Mouse (Mus musculus) cerebral cortex, adult 2 months (tissue): ENCODE data around the gene Zfp428.

Source experiments
- WGBS: fragments of 180-500 bp; shearing (Covaris S2); methylation state at CpG from one replicate; pipeline ENCODE4 v1.1.7; 2018; 5-methylcytosine and 5-hydroxymethylcytosine counted together

Gene Zfp428

DNA sequence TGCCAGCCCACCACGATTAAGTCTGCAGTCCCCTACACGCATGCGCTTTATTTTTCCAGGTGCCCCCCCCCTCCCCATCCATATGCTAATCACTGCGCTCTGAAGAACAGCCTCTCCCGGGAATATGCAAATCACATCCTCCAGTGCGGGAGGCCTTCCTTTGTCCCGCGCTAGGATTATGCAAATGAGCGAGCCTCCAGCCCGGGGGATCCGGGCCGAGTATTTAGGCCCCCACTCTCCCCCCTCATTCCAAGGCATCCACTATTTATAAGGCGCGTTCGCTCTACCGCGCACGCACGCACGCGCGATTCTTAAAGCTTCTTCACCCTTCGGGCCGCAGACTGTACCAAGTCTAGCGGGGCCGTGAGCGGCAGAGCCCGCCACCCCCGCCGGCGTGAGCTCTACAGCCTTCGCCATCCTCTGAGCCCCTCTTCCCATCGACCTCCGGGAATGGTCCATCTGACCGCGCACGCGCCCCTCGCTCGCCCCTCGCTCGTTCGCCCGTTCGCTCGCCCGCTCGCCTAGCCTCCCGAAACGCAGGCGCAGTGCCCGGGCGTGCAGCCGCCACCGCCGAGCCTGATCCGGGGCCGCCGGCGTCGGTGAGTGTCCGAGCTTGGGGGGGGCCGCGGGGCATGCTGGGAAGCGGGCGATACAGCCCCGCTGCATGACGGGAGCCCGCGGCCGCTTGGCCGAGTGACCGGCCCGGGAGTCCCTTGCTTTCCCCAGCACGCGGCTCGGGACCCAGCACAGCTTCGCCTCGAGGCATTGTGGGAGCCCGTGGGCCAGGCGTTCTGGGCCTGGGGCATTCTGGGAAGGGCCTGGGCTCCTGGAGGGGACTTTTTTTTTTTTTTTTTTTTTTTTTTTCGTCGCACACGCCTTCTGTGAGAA, at the start of gene Zfp428:
Zfp428 (plus strand) TSS at position 169 of the 888 bp plus-strand sequence.
- under 1% methylated on average over 84 of the region's 84 CpGs for WGBS

DNA sequence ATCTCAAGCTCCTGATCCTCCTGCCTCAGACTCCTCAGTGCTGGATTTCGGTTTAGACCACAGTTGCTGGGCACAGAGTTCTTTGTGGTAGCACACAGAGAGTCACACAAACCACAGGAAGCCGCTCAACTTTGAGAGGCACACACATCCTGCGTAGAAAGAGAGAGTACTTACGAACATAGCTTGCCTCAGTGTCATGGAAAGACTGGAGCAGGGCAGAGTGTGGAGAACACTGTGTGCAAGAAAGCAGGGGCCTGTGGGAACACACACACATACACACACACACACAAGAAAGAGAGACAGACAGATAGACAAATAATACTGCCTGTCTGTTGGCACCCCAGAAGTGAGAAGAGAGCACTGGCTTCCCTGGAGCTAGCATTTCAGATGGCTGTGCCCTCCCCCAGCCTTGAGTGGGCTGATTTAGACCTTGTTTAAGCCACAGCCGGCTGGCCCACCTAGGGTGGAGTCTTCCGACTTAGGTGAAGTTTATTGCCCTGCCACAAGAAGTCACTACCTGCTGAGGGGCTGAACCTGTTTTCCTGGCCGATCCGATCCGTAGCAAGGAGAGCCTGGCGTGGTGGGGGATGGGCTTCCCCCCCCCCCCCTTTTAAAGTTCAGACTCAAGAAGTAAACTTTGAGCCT, 49.0 kb upstream of the Zfp428 start:
- WGBS, result 59% methylated on average over 10 of the region's 10 CpGs

DNA sequence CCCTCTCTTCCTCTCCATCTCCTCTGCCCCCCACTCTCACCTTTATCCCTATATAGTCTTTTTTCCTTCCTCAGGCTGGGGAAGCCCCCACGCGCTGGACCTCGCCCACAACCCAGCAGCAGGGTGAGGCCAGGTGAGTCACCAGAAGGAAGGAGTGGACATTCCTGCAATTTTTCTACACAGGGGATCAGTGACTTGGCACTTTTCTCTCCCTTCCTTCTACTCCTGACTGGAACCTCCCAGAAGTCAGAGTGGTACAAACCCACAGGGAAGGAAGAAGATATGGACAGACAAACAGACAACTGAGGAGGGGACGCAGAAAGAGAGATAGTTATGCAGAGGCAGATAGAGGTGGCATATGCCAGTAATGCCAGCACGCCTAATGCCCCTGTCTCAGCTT, 47.4 kb upstream of the Zfp428 start:
- 79% methylated on average over 5 of the region's 5 CpGs for WGBS

DNA sequence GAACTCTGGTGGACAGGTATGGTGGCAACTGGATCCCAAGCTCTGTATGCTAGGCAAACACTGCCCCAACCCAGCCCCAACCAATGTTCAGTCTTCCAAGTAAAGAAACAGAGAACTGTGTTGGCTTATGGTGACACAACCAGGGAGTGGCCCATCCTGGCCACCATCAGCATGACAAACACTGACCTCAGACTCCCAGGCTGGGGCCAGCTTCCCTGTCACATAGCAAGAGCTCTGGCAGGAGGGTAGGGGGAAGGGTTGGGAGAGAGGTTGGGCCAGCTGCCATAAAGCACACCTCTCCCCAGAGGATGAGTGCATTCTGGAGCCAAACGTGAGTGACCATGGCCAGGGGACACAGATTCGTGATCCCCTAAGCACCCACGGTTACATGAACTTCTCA, 47.0 kb upstream of the Zfp428 start:
- 56% methylated on average over 3 of the region's 3 CpGs for WGBS

DNA sequence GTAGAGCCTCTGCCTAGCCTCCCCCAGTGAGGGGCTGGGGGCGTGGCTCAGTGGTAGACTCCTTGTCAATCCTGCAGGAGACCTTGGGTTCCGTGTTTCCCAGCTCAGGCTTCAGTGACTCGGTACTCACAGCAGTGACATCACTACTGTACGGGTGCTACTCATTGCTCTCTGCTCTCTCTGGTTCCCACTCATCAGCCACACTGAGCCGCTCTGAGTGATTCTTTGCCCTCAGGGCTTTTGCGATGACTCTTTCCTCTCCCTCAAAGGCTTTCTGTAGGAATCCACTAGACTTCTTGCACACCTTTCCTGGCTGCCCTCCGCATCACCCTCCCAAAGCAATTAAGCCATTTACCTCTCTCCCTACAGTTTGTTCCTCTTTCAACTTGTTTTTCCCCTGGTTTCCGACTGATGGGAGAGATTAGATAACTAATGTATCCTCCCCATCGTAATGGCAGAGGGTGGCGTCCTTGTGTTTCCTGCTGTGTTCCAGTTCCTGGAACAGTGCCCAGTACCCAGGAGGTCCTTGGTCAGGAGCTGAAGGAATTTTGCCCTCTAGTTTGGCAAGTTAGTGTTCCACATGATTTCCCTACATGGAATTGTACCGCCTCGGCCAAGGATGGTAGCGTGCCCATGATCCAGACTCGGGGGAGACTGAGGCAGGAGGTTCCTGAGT, 45.3 kb upstream of the Zfp428 start:
- 52% methylated on average over 14 of the region's 14 CpGs for WGBS

DNA sequence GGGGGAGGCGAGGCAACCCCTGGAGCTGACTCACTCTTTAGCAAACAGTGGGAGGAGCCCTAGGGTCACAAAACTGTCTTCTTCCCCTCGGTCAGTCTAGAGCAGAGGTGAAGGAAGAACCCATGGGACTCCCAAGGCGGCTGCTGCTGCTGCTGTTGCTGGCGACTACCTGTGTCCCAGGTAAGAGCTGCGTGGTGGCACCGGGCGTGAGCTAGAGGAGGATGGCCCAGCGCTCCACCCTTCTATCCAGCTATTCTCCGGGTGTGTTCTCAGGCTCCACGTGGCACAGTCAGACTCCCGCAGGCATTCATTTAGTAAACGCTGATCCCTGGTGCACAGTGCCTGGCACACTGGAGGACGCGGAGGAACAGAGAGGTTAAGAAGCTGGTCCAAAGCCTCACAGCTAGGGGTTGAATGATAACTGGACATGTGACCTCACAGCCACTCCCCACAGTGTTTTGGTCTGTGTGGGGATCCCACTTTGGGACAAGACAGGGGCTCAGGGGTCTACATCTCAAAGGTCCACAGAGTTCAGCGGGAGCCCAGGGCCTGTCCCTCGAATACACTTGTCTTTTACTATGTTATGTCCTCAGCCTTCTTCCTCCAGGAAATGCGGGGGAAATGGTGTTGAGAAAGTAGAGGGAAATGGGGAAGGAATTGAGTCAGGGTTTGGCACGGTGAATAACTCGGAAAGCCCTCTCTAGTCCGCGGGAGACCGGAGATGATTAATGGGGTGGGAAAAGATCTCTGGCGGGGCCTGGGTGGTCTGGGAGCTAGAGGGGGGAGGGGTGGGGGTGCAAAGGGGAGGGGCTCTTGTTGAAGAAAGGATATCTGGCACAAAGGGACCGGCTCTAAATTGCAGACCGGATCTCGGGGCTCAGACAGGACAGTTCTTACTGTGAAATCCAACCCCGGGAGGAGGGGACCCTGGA, 44.2 kb upstream of the Zfp428 start, which contains the start of gene Plaur:
Plaur (plus strand) TSS at position 97 of the 932 bp plus-strand sequence.
- WGBS, result 7% methylated on average over 27 of the region's 27 CpGs

DNA sequence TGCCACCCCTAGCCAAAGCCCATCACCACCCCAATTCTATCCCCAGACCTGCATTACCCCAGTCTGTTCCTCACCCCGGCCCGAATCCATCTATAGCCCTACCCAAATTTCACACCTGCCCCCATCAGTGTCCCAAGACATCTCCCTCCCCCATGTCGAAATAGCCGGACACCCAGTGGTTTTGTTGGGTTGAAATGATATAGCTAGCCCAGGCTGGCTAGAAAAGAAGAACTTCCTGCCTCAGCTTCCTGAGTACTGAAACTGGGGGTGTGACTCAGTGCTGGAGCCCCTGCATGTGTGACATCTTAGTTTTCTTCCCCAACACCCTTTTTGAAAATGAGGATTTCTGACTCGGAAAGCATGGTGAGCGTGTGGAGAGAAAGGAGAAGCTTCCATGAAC, 40.0 kb upstream of the Zfp428 start:
- 86% methylated on average over 6 of the region's 6 CpGs for WGBS

DNA sequence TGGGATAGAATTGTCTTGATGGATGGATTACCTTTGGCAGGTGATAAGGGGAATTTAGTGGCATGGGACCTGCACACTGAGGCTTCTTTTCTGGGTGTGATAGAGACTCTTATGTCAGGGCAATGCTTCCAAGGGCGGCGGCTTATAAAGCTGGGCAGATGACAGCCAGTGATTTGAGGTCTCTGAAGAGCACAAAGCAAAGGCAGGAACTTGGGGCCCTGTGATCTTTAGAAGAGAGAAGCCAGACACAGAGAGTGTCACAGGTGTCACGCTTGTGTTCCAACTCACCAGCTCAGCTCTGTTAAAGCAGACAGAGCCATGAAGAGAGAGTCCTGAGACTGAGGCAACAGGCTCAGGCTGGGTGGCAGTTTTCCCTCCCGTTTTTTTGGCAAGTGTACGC, 38.9 kb upstream of the Zfp428 start:
- WGBS, result 84% methylated on average over 5 of the region's 5 CpGs

DNA sequence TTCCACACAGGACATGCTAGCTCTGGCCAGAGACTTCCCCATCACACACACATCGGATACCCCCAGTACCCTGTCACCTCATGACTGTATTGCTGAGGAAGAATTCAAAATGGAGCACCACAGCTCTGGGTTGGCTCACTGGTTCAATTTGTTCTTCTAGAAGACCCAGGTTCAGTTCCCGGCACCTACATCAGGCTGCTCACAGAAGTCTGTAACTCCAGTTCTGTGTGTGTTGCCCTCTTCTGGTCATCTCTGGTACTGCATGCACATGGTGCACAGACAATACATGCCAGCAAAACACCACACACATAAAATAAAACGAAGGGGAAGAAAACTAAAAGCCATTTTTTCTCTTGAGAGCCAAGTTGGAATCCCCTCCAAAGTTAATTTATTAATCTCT, 37.7 kb upstream of the Zfp428 start:
- 83% methylated on average over 3 of the region's 3 CpGs for WGBS

DNA sequence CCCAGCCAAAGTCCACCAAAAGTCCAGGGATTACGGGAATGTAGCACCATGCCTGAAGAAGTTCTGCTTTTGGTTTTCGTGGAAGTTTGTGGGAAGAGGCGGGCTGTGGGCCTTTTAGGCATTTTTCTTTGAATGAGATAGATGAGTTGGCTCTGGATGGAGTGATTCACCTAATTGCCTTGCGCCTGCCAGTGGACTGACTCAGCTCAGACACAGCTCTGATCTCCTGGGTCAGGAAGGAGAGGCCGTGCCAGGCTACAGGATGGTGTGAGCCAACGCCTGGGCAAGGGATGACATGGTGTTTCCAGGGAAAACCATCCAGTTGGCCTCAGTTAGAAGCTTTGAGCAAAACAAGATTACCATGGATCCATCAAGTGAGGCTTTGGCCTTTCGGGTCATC, 36.5 kb upstream of the Zfp428 start:
- 89% methylated on average over 7 of the region's 7 CpGs for WGBS

DNA sequence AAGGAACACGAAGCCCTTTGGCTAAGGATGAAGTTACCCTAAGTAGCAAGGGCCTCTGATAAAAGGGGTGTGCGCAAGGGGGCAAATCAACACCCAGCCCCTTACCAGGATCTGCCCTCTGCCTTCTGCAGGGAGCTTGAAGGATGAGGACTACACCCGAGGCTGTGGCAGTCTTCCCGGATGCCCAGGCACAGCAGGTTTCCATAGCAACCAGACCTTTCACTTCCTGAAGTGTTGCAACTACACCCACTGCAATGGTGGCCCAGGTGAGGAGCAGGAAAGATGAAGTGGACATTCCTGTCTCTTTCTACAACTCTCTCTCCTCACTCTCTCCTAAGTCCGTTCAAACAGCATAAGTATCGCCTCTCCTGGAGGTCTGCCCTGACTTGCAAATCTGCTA, 34.4 kb upstream of the Zfp428 start:
- 56% methylated on average over 6 of the region's 6 CpGs for whole genome bisulfite sequencing

DNA sequence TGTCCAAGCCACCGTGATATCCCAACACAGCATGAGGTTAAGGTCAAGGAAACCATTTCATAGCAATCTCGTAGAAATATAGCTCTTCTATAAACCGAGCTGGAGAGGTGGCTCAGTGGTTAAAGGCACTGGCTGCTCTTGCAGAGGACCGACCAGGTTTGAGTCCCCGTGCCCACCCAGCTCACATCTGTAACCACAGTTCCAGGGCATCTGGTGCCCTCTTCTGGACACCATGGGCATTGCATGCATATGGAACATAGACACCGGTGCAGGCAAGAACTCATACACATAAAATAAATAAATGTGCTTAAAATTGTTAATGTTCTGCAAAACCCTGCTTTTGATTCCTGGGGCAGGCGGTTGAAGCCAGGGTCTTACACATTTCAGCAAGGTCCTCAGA, 33.9 kb upstream of the Zfp428 start:
- 66% methylated on average over 7 of the region's 7 CpGs for WGBS

DNA sequence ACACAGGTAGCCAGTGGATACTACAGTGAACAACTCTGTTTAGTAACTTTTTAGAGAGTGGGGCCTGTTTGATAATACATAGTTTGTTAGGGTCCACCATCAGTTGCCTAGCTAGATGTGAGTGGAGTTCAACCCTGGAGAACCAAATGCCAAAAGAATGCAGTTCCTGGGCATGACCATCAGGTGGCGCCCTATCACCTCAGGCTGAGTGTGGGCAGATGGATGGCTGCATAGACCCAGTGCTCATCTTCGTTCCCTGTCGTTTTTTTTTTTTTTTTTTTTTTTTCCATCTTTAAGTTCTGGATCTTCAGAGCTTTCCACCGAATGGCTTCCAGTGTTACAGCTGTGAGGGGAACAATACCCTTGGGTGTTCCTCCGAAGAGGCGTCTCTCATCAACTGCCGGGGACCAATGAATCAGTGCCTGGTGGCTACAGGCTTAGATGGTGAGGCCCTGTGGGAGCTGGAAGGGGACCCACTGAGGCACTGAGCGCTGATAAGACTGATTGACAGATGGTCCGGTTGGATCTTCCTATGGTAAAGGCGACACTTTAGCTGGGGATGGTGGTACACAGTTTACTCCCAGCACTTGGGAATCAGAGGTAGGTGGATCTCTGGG, 32.8 kb upstream of the Zfp428 start:
- WGBS, result 32% methylated on average over 10 of the region's 10 CpGs

DNA sequence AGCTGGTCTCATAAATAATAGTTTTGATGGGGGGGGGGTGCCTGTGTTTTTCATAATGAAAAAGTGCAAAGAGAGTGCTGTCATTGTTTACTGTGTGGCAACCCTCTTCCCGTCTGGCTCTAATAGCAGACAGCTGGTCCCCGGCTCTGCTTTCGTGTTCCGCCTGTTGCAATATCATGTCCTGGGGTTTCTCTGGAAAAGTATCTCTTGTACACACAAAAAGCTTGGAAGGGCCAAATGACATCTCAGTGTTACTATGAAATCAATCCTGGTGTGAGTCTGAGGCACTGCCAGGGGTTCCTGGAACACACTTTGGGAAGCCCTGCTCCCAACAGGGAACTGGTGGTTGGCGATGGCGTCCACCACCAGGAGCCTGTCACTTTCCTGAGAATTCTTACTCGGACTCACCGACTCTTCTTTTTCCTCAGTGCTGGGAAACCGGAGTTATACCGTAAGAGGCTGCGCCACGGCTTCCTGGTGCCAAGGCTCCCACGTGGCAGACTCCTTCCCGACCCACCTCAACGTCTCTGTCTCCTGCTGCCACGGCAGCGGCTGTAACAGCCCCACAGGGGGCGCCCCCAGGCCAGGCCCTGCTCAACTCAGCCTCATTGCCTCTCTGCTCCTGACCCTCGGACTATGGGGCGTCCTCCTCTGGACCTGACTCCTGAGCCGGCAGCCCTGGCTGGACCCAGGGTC, 31.8 kb upstream of the Zfp428 start:
- WGBS, result 24% methylated on average over 21 of the region's 21 CpGs

DNA sequence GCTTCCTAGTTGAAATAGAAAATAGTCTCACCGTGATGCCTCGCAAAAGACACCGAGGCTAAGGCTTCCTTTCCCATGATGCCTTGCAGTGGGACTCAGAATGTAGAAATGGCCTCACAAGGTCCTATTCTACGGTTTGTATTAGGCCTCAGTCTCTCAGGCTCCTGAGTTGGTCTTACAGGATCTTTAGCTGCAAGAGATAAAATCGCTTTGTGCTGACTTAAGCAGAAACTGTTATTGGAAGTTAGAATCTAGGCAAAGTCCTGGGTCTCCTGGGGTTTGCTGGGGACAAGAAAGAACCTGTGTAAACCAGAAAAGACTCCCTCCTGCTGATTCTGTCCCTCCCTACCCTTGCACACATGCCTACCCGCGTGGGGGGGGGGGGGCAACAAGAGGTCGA, 30.5 kb upstream of the Zfp428 start:
- WGBS, result 59% methylated on average over 8 of the region's 8 CpGs

DNA sequence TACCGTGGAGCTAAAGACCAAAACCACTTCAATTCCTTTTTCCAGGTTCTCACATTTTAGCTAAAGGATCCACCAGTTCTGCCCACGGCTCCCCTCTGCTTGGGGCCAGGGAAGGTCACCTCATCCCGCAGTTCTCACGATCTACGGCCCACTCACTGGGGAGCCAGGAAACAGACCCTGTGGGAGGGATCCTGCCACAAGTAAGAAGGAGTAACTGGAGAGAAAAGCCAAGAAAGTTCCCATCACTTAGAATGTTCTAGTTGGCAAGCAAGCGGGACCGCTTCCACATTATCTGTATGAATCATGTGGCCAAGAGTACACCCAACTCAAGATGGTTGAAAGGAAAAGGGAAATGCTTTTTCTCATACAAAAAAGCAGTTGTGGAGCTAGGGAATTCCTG, 29.9 kb upstream of the Zfp428 start:
- 53% methylated on average over 7 of the region's 7 CpGs for WGBS

DNA sequence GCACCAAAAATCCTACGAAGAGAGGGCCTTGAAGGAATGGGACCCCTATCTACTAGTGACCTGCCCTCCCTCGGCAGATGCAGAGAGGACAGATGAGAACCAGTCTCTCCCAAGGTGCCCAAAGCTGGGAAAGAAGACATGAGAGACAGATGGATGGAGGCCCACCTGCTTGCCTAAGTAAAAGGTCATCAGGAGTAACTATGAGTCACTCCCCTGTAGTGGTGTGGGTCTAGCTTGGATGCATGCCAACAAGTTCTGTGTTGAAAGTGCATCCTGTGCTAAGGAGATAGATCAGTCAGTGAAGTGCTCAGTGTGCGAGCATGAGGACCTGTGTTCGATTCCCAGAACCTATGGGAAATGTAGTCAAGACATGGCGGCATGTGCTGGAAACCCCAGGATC, 27.9 kb upstream of the Zfp428 start:
- 91% methylated on average over 5 of the region's 5 CpGs for WGBS

DNA sequence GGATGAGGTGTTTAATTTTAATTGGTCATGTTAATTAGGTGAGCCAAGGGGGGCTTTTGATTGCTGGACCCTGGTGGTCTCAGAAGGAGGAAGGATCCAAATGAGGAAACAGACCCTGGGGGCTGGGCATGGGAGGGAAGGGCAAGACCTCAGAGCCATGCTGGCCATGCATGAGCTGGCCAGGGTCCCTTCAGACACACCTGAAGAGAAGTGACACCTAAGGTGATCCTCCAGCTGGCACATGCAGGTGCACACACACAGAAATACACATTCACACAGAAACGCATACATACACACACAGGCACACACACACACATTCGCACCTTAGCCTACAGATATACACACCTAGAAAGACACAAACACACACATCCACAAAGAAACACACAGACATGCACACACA, 27.1 kb upstream of the Zfp428 start:
- 80% methylated on average over 2 of the region's 2 CpGs for WGBS

DNA sequence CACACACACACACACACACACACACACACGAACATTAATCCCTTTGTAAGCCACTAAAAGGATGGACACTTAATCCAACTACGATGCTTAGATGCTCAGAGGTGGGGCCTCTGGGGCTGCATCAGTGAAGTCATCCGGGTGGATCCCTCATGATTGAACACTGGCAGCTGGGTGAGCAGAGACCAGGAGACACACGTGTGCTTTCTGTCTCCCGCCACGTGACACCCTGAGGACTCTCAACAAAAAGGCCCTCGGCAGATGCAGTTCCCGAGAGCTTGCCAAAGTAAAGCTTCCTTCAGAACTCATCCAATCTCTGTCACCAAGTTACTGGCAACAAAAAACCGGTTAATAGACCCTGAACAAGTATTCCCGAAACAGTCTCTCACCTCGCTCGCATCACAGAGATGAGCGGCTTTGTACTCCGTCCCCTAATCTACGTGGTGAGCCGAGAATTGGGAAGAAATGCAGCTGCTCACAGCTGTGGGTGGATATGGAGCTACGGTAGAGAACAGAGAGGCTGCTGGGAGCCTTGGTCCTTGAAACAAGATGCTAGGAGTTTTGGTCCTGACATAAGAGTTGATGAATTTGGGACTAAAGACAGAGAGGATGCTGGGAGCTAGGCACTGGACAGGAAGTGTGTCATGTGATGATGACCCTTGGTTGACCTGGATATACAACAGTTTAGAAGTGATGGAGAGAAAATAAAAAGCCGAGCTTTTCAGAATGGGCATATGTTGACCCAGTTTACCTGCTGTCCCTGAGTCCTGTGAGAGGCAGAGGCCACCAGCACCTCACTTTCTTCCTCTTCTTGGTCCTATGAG, 26.5 kb upstream of the Zfp428 start:
- 31% methylated on average over 18 of the region's 18 CpGs for WGBS
